Mouse (Mus musculus): ENCODE data around the gene Rap1gap2. TPM values are rescaled to one million over a fixed set of nuclear protein-coding genes. Genes with fewer than 3 reads are reported as not detected.
A peak's percentile ranks its signal among the peaks of the same experiment; 100 is the strongest.

The Rap1gap2 gene
- polyA plus RNA-seq, 1 experiment from 2014 or later = 9.9 TPM

- H3K27me3 ChIP-seq (ENCODE audit: control insufficient read depth, insufficient read depth, low read length) = no peaks in the 10 kb centered on the region
- no peaks in the 10 kb centered on the region for H3K9me3 ChIP-seq (ENCODE audit: control insufficient read depth, low read length)
- H3K4me3 ChIP-seq (ENCODE audit: low read depth, low read length) = no peak overlapping the region
- H3K4me1 ChIP-seq (ENCODE audit: control insufficient read depth, insufficient read depth, low read length) = no peaks in the 10 kb centered on the region
- peak; percentile 57; the same call in 1 of the 2 replicates for ATAC-seq (ENCODE audit: low read depth)
- 81% methylated on average over 5 of the region's 5 CpGs for WGBS
- H3K4me2 ChIP-seq (ENCODE audit: low read depth, low read length) = no peak overlapping the region
- H3K9ac ChIP-seq (replicated peaks; ENCODE audit: low read depth, low read length) = no peak overlapping the region
- H3K36me3 ChIP-seq (ENCODE audit: control insufficient read depth, insufficient read depth, low read length) = no peaks in the 10 kb centered on the region
- H3K27ac ChIP-seq (ENCODE audit: low read depth, low read length) = no peak overlapping the region
Observed at GRCm38 (mm10) chr11:74479715-74480289, 130.9 kb downstream of the Rap1gap2 start.

- H3K27me3 ChIP-seq (ENCODE audit: control insufficient read depth, insufficient read depth, low read length) = no peaks in the 10 kb centered on the region
- 94% methylated on average over 2 of the region's 2 CpGs for WGBS
Observed at GRCm38 (mm10) chr11:74478877-74479276, 131.8 kb downstream of the Rap1gap2 start.

GRCm38 (mm10) chr11:74472671-74473070 lies 138.0 kb downstream of the Rap1gap2 start:
- H3K27me3 ChIP-seq (ENCODE audit: control insufficient read depth, insufficient read depth, low read length) = no peaks in the 10 kb centered on the region
- no peak for ATAC-seq (ENCODE audit: low read depth)
- no peaks in the 10 kb centered on the region for H3K36me3 ChIP-seq (ENCODE audit: control insufficient read depth, insufficient read depth, low read length)
- no peak overlapping the region for H3K27ac ChIP-seq (ENCODE audit: low read depth, low read length)
- H3K4me1 ChIP-seq (ENCODE audit: control insufficient read depth, insufficient read depth, low read length) = peaks cover 5% of the 10 kb centered on the region; the same call in 1 of the 2 replicates
- H3K4me3 ChIP-seq (ENCODE audit: low read depth, low read length) = no peak overlapping the region
- no peak overlapping the region for H3K9ac ChIP-seq (replicated peaks; ENCODE audit: low read depth, low read length)
- WGBS = 87% methylated on average over 10 of the region's 10 CpGs
- no peaks in the 10 kb centered on the region for H3K9me3 ChIP-seq (ENCODE audit: control insufficient read depth, low read length)
- H3K4me2 ChIP-seq (ENCODE audit: low read depth, low read length) = no peak overlapping the region

More at GRCm38 (mm10) chr11:74478877-74479276, 131.8 kb downstream of the Rap1gap2 start:
- ATAC-seq (ENCODE audit: low read depth) = no peak
- H3K4me1 ChIP-seq (ENCODE audit: control insufficient read depth, insufficient read depth, low read length) = no peaks in the 10 kb centered on the region
- no peaks in the 10 kb centered on the region for H3K9me3 ChIP-seq (ENCODE audit: control insufficient read depth, low read length)
- no peak overlapping the region for H3K4me3 ChIP-seq (ENCODE audit: low read depth, low read length)
- H3K4me2 ChIP-seq (ENCODE audit: low read depth, low read length) = no peak overlapping the region
- no peak overlapping the region for H3K9ac ChIP-seq (replicated peaks; ENCODE audit: low read depth, low read length)
- no peak overlapping the region for H3K27ac ChIP-seq (ENCODE audit: low read depth, low read length)
- no peaks in the 10 kb centered on the region for H3K36me3 ChIP-seq (ENCODE audit: control insufficient read depth, insufficient read depth, low read length)

GRCm38 (mm10) chr11:74468195-74468594 lies 142.5 kb downstream of the Rap1gap2 start:
- no peak overlapping the region for H3K27ac ChIP-seq (ENCODE audit: low read depth, low read length)
- H3K27me3 ChIP-seq (ENCODE audit: control insufficient read depth, insufficient read depth, low read length) = no peaks in the 10 kb centered on the region
- peak; percentile 31; the same call in 1 of the 2 replicates for ATAC-seq (ENCODE audit: low read depth)
- H3K9me3 ChIP-seq (ENCODE audit: control insufficient read depth, low read length) = no peaks in the 10 kb centered on the region
- no peak overlapping the region for H3K4me3 ChIP-seq (ENCODE audit: low read depth, low read length)
- WGBS = 42% methylated on average over 6 of the region's 6 CpGs
- no peak overlapping the region for H3K9ac ChIP-seq (replicated peaks; ENCODE audit: low read depth, low read length)
- H3K4me1 ChIP-seq (ENCODE audit: control insufficient read depth, insufficient read depth, low read length) = peaks cover 5% of the 10 kb centered on the region; the same call in 1 of the 2 replicates
- H3K36me3 ChIP-seq (ENCODE audit: control insufficient read depth, insufficient read depth, low read length) = no peaks in the 10 kb centered on the region
- H3K4me2 ChIP-seq (ENCODE audit: low read depth, low read length) = no peak overlapping the region

- no peaks in the 10 kb centered on the region for H3K27me3 ChIP-seq (ENCODE audit: control insufficient read depth, insufficient read depth, low read length)
- no peak overlapping the region for H3K4me2 ChIP-seq (ENCODE audit: low read depth, low read length)
- H3K9me3 ChIP-seq (ENCODE audit: control insufficient read depth, low read length) = no peaks in the 10 kb centered on the region
- peaks cover 5% of the 10 kb centered on the region; the same call in 1 of the 2 replicates for H3K4me1 ChIP-seq (ENCODE audit: control insufficient read depth, insufficient read depth, low read length)
- no peak overlapping the region for H3K27ac ChIP-seq (ENCODE audit: low read depth, low read length)
- ATAC-seq (ENCODE audit: low read depth) = no peak
- H3K9ac ChIP-seq (replicated peaks; ENCODE audit: low read depth, low read length) = no peak overlapping the region
- no peaks in the 10 kb centered on the region for H3K36me3 ChIP-seq (ENCODE audit: control insufficient read depth, insufficient read depth, low read length)
- no peak overlapping the region for H3K4me3 ChIP-seq (ENCODE audit: low read depth, low read length)
- WGBS = 47% methylated on average over 7 of the region's 7 CpGs
Observed at GRCm38 (mm10) chr11:74465712-74466111, 145.0 kb downstream of the Rap1gap2 start.

- Histone ChIP-seq H3K4me2 (ENCODE audit: low read depth, low read length) (no peak overlapping the region), H3K9me3 (ENCODE audit: control insufficient read depth, low read length) (no peaks in the 10 kb centered on the region), H3K4me1 (ENCODE audit: control insufficient read depth, insufficient read depth, low read length) (peaks cover 5% of the 10 kb centered on the region; the same call in 1 of the 2 replicates), H3K27me3 (ENCODE audit: control insufficient read depth, insufficient read depth, low read length) (no peaks in the 10 kb centered on the region), H3K27ac (ENCODE audit: low read depth, low read length) (no peak overlapping the region), H3K9ac (replicated peaks; ENCODE audit: low read depth, low read length) (no peak overlapping the region), H3K36me3 (ENCODE audit: control insufficient read depth, insufficient read depth, low read length) (no peaks in the 10 kb centered on the region), H3K4me3 (ENCODE audit: low read depth, low read length) (no peak overlapping the region)
- 59% methylated on average over 9 of the region's 10 CpGs for WGBS
- ATAC-seq (ENCODE audit: low read depth) = no peak
Observed at GRCm38 (mm10) chr11:74464181-74464977, 146.3 kb downstream of the Rap1gap2 start.

GRCm38 (mm10) chr11:74462651-74463050 lies 148.1 kb downstream of the Rap1gap2 start:
- Histone ChIP-seq H3K27ac (ENCODE audit: low read depth, low read length) (no peak overlapping the region), H3K27me3 (ENCODE audit: control insufficient read depth, insufficient read depth, low read length) (no peaks in the 10 kb centered on the region), H3K4me2 (ENCODE audit: low read depth, low read length) (no peak overlapping the region), H3K4me1 (ENCODE audit: control insufficient read depth, insufficient read depth, low read length) (no peaks in the 10 kb centered on the region), H3K36me3 (ENCODE audit: control insufficient read depth, insufficient read depth, low read length) (no peaks in the 10 kb centered on the region), H3K9ac (replicated peaks; ENCODE audit: low read depth, low read length) (no peak overlapping the region), H3K9me3 (ENCODE audit: control insufficient read depth, low read length) (no peaks in the 10 kb centered on the region), H3K4me3 (ENCODE audit: low read depth, low read length) (no peak overlapping the region)
- 43% methylated on average over 2 of the region's 2 CpGs for WGBS
- no peak for ATAC-seq (ENCODE audit: low read depth)

GRCm38 (mm10) chr11:74459651-74460050 lies 151.1 kb downstream of the Rap1gap2 start:
- ATAC-seq (ENCODE audit: low read depth) = no peak
- Histone ChIP-seq H3K27ac (ENCODE audit: low read depth, low read length) (no peak overlapping the region), H3K36me3 (ENCODE audit: control insufficient read depth, insufficient read depth, low read length) (no peaks in the 10 kb centered on the region), H3K27me3 (ENCODE audit: control insufficient read depth, insufficient read depth, low read length) (no peaks in the 10 kb centered on the region), H3K4me2 (ENCODE audit: low read depth, low read length) (no peak overlapping the region), H3K9me3 (ENCODE audit: control insufficient read depth, low read length) (no peaks in the 10 kb centered on the region), H3K9ac (replicated peaks; ENCODE audit: low read depth, low read length) (no peak overlapping the region), H3K4me3 (ENCODE audit: low read depth, low read length) (no peak overlapping the region), H3K4me1 (ENCODE audit: control insufficient read depth, insufficient read depth, low read length) (no peaks in the 10 kb centered on the region)
- 81% methylated on average over 8 of the region's 8 CpGs for WGBS

GRCm38 (mm10) chr11:74458400-74458799 lies 152.3 kb downstream of the Rap1gap2 start:
- Histone ChIP-seq H3K36me3 (ENCODE audit: control insufficient read depth, insufficient read depth, low read length) (no peaks in the 10 kb centered on the region), H3K9me3 (ENCODE audit: control insufficient read depth, low read length) (no peaks in the 10 kb centered on the region), H3K9ac (replicated peaks; ENCODE audit: low read depth, low read length) (no peak overlapping the region), H3K27me3 (ENCODE audit: control insufficient read depth, insufficient read depth, low read length) (no peaks in the 10 kb centered on the region), H3K4me1 (ENCODE audit: control insufficient read depth, insufficient read depth, low read length) (no peaks in the 10 kb centered on the region), H3K4me3 (ENCODE audit: low read depth, low read length) (no peak overlapping the region), H3K27ac (ENCODE audit: low read depth, low read length) (no peak overlapping the region), H3K4me2 (ENCODE audit: low read depth, low read length) (no peak overlapping the region)
- WGBS = 70% methylated on average over 3 of the region's 3 CpGs
- ATAC-seq (ENCODE audit: low read depth) = no peak
